Mouse (Mus musculus) neural tube, embryonic 14.5 days (tissue): ENCODE results near the gene Rps6kc1. TPM values are rescaled to one million over a fixed set of nuclear protein-coding genes. Genes with fewer than 3 reads are reported as not detected.

ENCODE experiments used
- ATAC-seq: fragments of 200-750 bp; cut with Nextera tagmentation; 2 replicates; pipeline ENCODE4 v1.8.0; 2017; ENCODE audit warnings: low read depth, mild to moderate bottlenecking, moderate TSS enrichment, moderate library complexity
- H3K27ac ChIP-seq: fragments of 300-500 bp; sonication (generic); 2 replicates; pipeline ENCODE4 v1.5.1; 2014; ENCODE audit warnings: low read depth, mild to moderate bottlenecking, control low read depth, low read length, moderate library complexity, mixed read lengths
- H3K27me3 ChIP-seq: fragments of 300-500 bp; sonication (generic); 2 replicates; pipeline ENCODE4 v1.6.1; 2014; ENCODE audit warnings: low read length; ENCODE audit not compliant: control insufficient read depth, insufficient read depth
- H3K36me3 ChIP-seq: fragments of 300-500 bp; sonication (generic); 2 replicates; pipeline ENCODE4 v1.6.1; 2014; ENCODE audit warnings: low read length, mixed read lengths; ENCODE audit not compliant: control insufficient read depth, insufficient read depth
- H3K4me1 ChIP-seq: fragments of 300-500 bp; sonication (generic); 2 replicates; pipeline ENCODE4 v1.6.1; 2014; ENCODE audit warnings: low read length; ENCODE audit not compliant: control insufficient read depth, insufficient read depth
- H3K4me2 ChIP-seq: fragments of 300-500 bp; sonication (generic); 2 replicates; pipeline ENCODE4 v1.6.1; 2014; ENCODE audit warnings: mild to moderate bottlenecking, low read depth, low read length, control low read depth
- H3K4me3 ChIP-seq: fragments of 300-500 bp; sonication (generic); 2 replicates; pipeline ENCODE4 v1.5.1; 2014; ENCODE audit warnings: low read depth, low read length, control low read depth, mixed read lengths
- H3K9ac ChIP-seq: fragments of 300-500 bp; sonication (generic); replicated peaks from 2 replicates; pipeline ENCODE4 v1.6.1; 2014; ENCODE audit warnings: low read depth, mild to moderate bottlenecking, control low read depth, low read length, mixed read lengths
- H3K9me3 ChIP-seq: fragments of 300-500 bp; sonication (generic); 2 replicates; pipeline ENCODE4 v1.6.1; 2016; ENCODE audit warnings: low read length; ENCODE audit not compliant: control insufficient read depth
- WGBS: fragments of 180-500 bp; shearing (Covaris S2); extraction: QIAGEN DNeasy Blood & Tissue Kit; methylation state at CpG from one replicate; pipeline ENCODE4 v1.1.7; 2014; 5-methylcytosine and 5-hydroxymethylcytosine counted together
- polyA plus RNA-seq: library from polyadenylated mRNA; unstranded; fragments of >200 nt; fragmentation: Nextera tagmentation; extraction: Ambion mirVana; gene quantifications from 2 replicates; pipeline ENCODE4 v1.2.1, GENCODE M21; 2014

The Rps6kc1 gene
- polyA plus RNA-seq, 1 experiment from 2014 or later = 27.6 TPM

- ATAC-seq = no peak
- 61% methylated on average over 1 of the region's 1 CpGs for WGBS
- Histone ChIP-seq H3K9me3 (no peaks in the 10 kb centered on the region), H3K27ac (no peak overlapping the region), H3K4me3 (no peak overlapping the region), H3K27me3 (no peaks in the 10 kb centered on the region), H3K36me3 (no peaks in the 10 kb centered on the region), H3K4me1 (peaks cover 12% of the 10 kb centered on the region), H3K9ac (no peak overlapping the region), H3K4me2 (no peak overlapping the region)
Measured at GRCm38 (mm10) chr1:190912623-190913022, 1.1 kb upstream of the Rps6kc1 start.

- H3K27ac ChIP-seq = no peak overlapping the region
- 82% methylated on average over 6 of the region's 6 CpGs for WGBS
- no peaks in the 10 kb centered on the region for H3K9me3 ChIP-seq
- peak overlapping the region; percentile 87 for H3K4me3 ChIP-seq
- ATAC-seq = 0 out of 2 replicates have a peak, but pooled peaks have one; percentile 1
- H3K36me3 ChIP-seq = no peaks in the 10 kb centered on the region
- no peaks in the 10 kb centered on the region for H3K27me3 ChIP-seq
- H3K4me1 ChIP-seq = peaks cover 12% of the 10 kb centered on the region
- peak overlapping the region; percentile 59 for H3K4me2 ChIP-seq
- peak overlapping the region; percentile 88 for H3K9ac ChIP-seq
Measured at GRCm38 (mm10) chr1:190910836-190911235, 734 bp downstream of the Rps6kc1 start.

DNA sequence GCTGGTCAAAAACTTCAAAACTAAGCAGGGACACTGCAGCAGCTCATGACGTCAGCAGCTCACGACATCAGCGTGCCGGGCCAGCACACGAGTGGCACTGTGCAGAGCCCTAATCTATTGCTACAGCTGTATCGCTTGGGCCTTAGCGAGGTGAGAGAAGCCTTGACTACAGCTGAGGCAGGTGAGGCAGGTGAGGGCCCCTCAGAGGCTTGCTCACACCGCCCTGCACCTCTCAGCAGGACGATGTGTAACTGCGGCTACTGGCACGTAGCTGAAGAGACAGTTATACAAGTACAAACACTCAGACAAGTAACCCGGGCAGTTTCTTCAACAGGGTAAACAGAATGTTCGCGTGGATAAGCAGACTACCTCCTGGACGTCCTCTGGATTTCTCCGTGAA lies 6.9 kb downstream of the Rps6kc1 start:
- no peaks in the 10 kb centered on the region for H3K9me3 ChIP-seq
- ATAC-seq = no peak
- 90% methylated on average over 16 of the region's 16 CpGs for whole genome bisulfite sequencing
- H3K9ac ChIP-seq = no peak overlapping the region
- H3K36me3 ChIP-seq = 0 out of 2 replicates have a peak, but pooled peaks cover 6% of the 10 kb centered on the region
- H3K27ac ChIP-seq = no peak overlapping the region
- no peaks in the 10 kb centered on the region for H3K4me1 ChIP-seq
- no peaks in the 10 kb centered on the region for H3K27me3 ChIP-seq
- no peak overlapping the region for H3K4me3 ChIP-seq
- H3K4me2 ChIP-seq = no peak overlapping the region

- Histone ChIP-seq H3K27ac (no peak overlapping the region), H3K27me3 (no peaks in the 10 kb centered on the region), H3K9ac (no peak overlapping the region), H3K4me3 (no peak overlapping the region), H3K36me3 (0 out of 2 replicates have a peak, but pooled peaks cover 6% of the 10 kb centered on the region), H3K4me2 (no peak overlapping the region), H3K4me1 (no peaks in the 10 kb centered on the region), H3K9me3 (no peaks in the 10 kb centered on the region)
- no peak for ATAC-seq
- WGBS = 88% methylated on average over 3 of the region's 3 CpGs
Measured at GRCm38 (mm10) chr1:190904136-190904535, 7.4 kb downstream of the Rps6kc1 start.

GRCm38 (mm10) chr1:190901082-190901481 lies 10.5 kb downstream of the Rps6kc1 start:
- Histone ChIP-seq H3K27ac (no peak overlapping the region), H3K9ac (no peak overlapping the region), H3K27me3 (no peaks in the 10 kb centered on the region), H3K4me3 (no peak overlapping the region), H3K4me2 (no peak overlapping the region), H3K9me3 (no peaks in the 10 kb centered on the region), H3K4me1 (no peaks in the 10 kb centered on the region), H3K36me3 (0 out of 2 replicates have a peak, but pooled peaks cover 6% of the 10 kb centered on the region)
- 66% methylated on average over 2 of the region's 2 CpGs for WGBS
- ATAC-seq = no peak

DNA sequence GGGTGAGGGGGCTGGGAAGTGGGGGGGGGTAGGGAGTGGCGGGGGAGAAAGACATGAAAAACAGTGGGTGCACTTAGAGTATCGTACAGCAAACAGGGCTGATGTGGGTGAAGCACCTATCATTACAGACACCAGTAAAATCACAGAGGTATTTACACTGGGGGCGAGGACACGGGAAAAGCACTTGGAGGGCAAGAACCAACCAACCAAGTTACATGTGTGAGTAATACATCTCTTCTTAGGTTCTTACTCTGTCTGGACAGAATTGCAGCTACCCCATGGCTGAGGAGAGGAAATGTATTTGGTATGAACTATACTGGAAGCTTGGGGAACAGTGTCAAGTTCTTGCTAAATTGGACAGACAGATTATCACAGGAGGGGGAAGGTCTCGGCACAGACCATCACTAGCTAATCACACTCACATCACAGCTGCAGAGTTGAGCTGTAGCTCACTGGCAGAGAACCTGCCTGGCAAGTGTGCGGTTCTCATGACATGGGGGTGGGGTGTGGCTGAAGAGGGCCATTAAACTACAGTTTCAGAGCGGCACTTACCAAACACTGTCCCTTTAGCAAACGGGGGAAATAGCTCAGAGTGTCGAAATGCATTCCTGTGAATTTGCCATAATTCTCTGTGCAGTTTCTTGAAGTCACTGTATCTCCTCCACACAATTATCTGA lies 12.5 kb downstream of the Rps6kc1 start:
- H3K9me3 ChIP-seq = no peaks in the 10 kb centered on the region
- H3K27ac ChIP-seq = no peak overlapping the region
- H3K4me1 ChIP-seq = no peaks in the 10 kb centered on the region
- no peak overlapping the region for H3K4me3 ChIP-seq
- ATAC-seq = no peak
- H3K27me3 ChIP-seq = no peaks in the 10 kb centered on the region
- H3K36me3 ChIP-seq = 0 out of 2 replicates have a peak, but pooled peaks cover 14% of the 10 kb centered on the region
- H3K9ac ChIP-seq = no peak overlapping the region
- H3K4me2 ChIP-seq = no peak overlapping the region
- WGBS = 80% methylated on average over 9 of the region's 9 CpGs

DNA sequence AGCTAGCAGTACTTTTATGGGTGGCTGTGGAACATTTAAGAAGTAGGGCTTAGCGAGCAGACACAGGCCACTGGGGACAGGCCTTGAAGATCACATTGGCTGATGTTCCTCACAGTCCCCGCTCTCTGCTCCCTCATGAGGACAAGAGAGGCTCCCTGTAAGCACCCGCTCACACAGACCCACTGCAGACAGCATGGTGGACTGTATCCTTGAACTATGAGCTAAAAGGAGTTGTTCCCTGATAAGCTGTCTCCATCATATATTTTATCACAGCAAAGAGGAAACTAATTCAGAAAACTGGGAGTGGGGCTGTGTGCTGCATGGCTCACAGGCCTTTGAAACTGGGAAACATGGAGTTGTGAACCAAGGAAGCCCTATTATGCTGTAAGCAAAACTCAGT lies 13.4 kb downstream of the Rps6kc1 start:
- Histone ChIP-seq H3K9ac (no peak overlapping the region), H3K4me3 (no peak overlapping the region), H3K4me2 (no peak overlapping the region), H3K27ac (no peak overlapping the region), H3K27me3 (no peaks in the 10 kb centered on the region), H3K4me1 (no peaks in the 10 kb centered on the region), H3K36me3 (0 out of 2 replicates have a peak, but pooled peaks cover 14% of the 10 kb centered on the region), H3K9me3 (no peaks in the 10 kb centered on the region)
- no peak for ATAC-seq
- WGBS = 85% methylated on average over 3 of the region's 3 CpGs

GRCm38 (mm10) chr1:190893559-190894167 lies 17.9 kb downstream of the Rps6kc1 start:
- ATAC-seq = no peak
- Histone ChIP-seq H3K27me3 (no peaks in the 10 kb centered on the region), H3K4me2 (no peak overlapping the region), H3K9me3 (no peaks in the 10 kb centered on the region), H3K36me3 (peaks cover 20% of the 10 kb centered on the region), H3K9ac (no peak overlapping the region), H3K27ac (no peak overlapping the region), H3K4me3 (no peak overlapping the region), H3K4me1 (no peaks in the 10 kb centered on the region)
- WGBS = 80% methylated on average over 6 of the region's 6 CpGs

- H3K4me1 ChIP-seq = no peaks in the 10 kb centered on the region
- H3K36me3 ChIP-seq = peaks cover 15% of the 10 kb centered on the region
- no peak overlapping the region for H3K4me2 ChIP-seq
- no peak overlapping the region for H3K9ac ChIP-seq
- WGBS = 92% methylated on average over 16 of the region's 16 CpGs
- ATAC-seq = no peak
- H3K27ac ChIP-seq = no peak overlapping the region
- no peaks in the 10 kb centered on the region for H3K27me3 ChIP-seq
- H3K9me3 ChIP-seq = no peaks in the 10 kb centered on the region
- H3K4me3 ChIP-seq = no peak overlapping the region
Measured at GRCm38 (mm10) chr1:190888646-190889045, 22.9 kb downstream of the Rps6kc1 start.
